Mouse (Mus musculus) midbrain, embryonic 11.5 days (tissue): ENCODE results near the gene Mrpl20. TPM values are rescaled to one million over a fixed set of nuclear protein-coding genes. Genes with fewer than 3 reads are reported as not detected.

Source experiments
- ATAC-seq: fragments of 200-750 bp; cut with Nextera tagmentation; 2 replicates; pipeline ENCODE4 v1.8.0; 2017; ENCODE audit warnings: moderate TSS enrichment, moderate library complexity; ENCODE audit not compliant: low FRiP score
- DNase-seq: peaks from one replicate; pipeline ENCODE4 v3.0.0; 2015; ENCODE audit warnings: low spot score; ENCODE audit errors: missing footprints
- H3K27ac ChIP-seq: fragments of 300-500 bp; sonication (generic); 2 replicates; pipeline ENCODE4 v1.5.1; 2014; ENCODE audit warnings: low read depth, low read length
- H3K27me3 ChIP-seq: fragments of 300-500 bp; sonication (generic); 2 replicates; pipeline ENCODE4 v1.6.1; 2014; ENCODE audit warnings: mild to moderate bottlenecking, low read length, moderate library complexity, mixed read lengths; ENCODE audit not compliant: control insufficient read depth, insufficient read depth
- H3K36me3 ChIP-seq: fragments of 300-500 bp; sonication (generic); 2 replicates; pipeline ENCODE4 v1.6.1; 2014; ENCODE audit warnings: mild to moderate bottlenecking, low read length, moderate library complexity, mixed read lengths; ENCODE audit not compliant: control insufficient read depth, insufficient read depth
- H3K4me1 ChIP-seq: fragments of 300-500 bp; sonication (generic); 2 replicates; pipeline ENCODE4 v1.6.1; 2014; ENCODE audit warnings: low read length; ENCODE audit not compliant: control insufficient read depth, insufficient read depth
- H3K4me2 ChIP-seq: fragments of 300-500 bp; sonication (generic); 2 replicates; pipeline ENCODE4 v1.6.1; 2014; ENCODE audit warnings: mild to moderate bottlenecking, moderate library complexity
- H3K4me3 ChIP-seq: fragments of 300-500 bp; sonication (generic); 2 replicates; pipeline ENCODE4 v1.5.1; 2014; ENCODE audit warnings: low read depth, low read length
- H3K9ac ChIP-seq: fragments of 300-500 bp; sonication (generic); 2 replicates; pipeline ENCODE4 v1.6.1; 2014; ENCODE audit warnings: low read length
- H3K9me3 ChIP-seq: fragments of 300-500 bp; sonication (generic); 2 replicates; pipeline ENCODE4 v1.6.1; 2016; ENCODE audit warnings: low read length; ENCODE audit not compliant: control insufficient read depth
- WGBS: fragments of 180-500 bp; shearing (Covaris S2); extraction: QIAGEN DNeasy Blood & Tissue Kit; methylation state at CpG from one replicate; pipeline ENCODE4 v1.1.7; 2014; 5-methylcytosine and 5-hydroxymethylcytosine counted together
- microRNA-seq: library from miRNA; unstranded; fragments of <30 nt; microRNA quantifications from one replicate; pipeline ENCODE4, GENCODE M21; 2017
- polyA plus RNA-seq: library from polyadenylated mRNA; unstranded; fragments of >200 nt; fragmentation: Nextera tagmentation; extraction: Ambion mirVana; gene quantifications from 2 replicates; pipeline ENCODE4 v1.2.1, GENCODE M21; 2014

Mrpl20 gene
- polyA plus RNA-seq, 1 experiment from 2014 or later, result 243 TPM

GRCm38 (mm10) chr4:155853421-155853820, 50.7 kb downstream of the Mrpl20 start:
- Histone ChIP-seq H3K4me3 (no peak overlapping the region), H3K9ac (no peak overlapping the region), H3K4me2 (no peak overlapping the region), H3K36me3 (peaks cover 6% of the 10 kb centered on the region; the same call in 1 of the 2 replicates), H3K4me1 (peaks cover 10% of the 10 kb centered on the region), H3K27ac (no peak overlapping the region), H3K9me3 (no peaks in the 10 kb centered on the region), H3K27me3 (no peaks in the 10 kb centered on the region)
- ATAC-seq (no peak), DNase-seq (no peak)
- WGBS, result 95% methylated on average over 9 of the region's 9 CpGs

GRCm38 (mm10) chr4:155854991-155855390, 52.3 kb downstream of the Mrpl20 start:
- no peaks in the 10 kb centered on the region for H3K4me1 ChIP-seq
- ATAC-seq, result peak; percentile 53
- H3K4me2 ChIP-seq, result no peak overlapping the region
- H3K27ac ChIP-seq, result no peak overlapping the region
- H3K9me3 ChIP-seq, result no peaks in the 10 kb centered on the region
- H3K4me3 ChIP-seq, result no peak overlapping the region
- no peaks in the 10 kb centered on the region for H3K27me3 ChIP-seq
- 96% methylated on average over 12 of the region's 12 CpGs for WGBS
- peaks cover 6% of the 10 kb centered on the region; the same call in 1 of the 2 replicates for H3K36me3 ChIP-seq
- H3K9ac ChIP-seq, result no peak overlapping the region
- DNase-seq, result no peak

- Histone ChIP-seq H3K27ac (no peak overlapping the region), H3K4me2 (no peak overlapping the region), H3K9me3 (no peaks in the 10 kb centered on the region), H3K4me3 (no peak overlapping the region), H3K36me3 (peaks cover 6% of the 10 kb centered on the region; the same call in 1 of the 2 replicates), H3K9ac (no peak overlapping the region), H3K27me3 (no peaks in the 10 kb centered on the region), H3K4me1 (no peaks in the 10 kb centered on the region)
- WGBS, result 90% methylated on average over 12 of the region's 12 CpGs
- DNase-seq (no peak), ATAC-seq (no peak)
Observed at GRCm38 (mm10) chr4:155856071-155856470, 53.4 kb downstream of the Mrpl20 start.

GRCm38 (mm10) chr4:155856881-155857280, 54.2 kb downstream of the Mrpl20 start:
- Histone ChIP-seq H3K4me3 (no peak overlapping the region), H3K4me2 (no peak overlapping the region), H3K9ac (no peak overlapping the region), H3K9me3 (no peaks in the 10 kb centered on the region), H3K4me1 (no peaks in the 10 kb centered on the region), H3K36me3 (peaks cover 9% of the 10 kb centered on the region; the same call in 1 of the 2 replicates), H3K27me3 (no peaks in the 10 kb centered on the region), H3K27ac (no peak overlapping the region)
- DNase-seq (no peak), ATAC-seq (no peak)
- 91% methylated on average over 3 of the region's 3 CpGs for WGBS

- Histone ChIP-seq H3K4me2 (no peak overlapping the region), H3K9ac (no peak overlapping the region), H3K4me3 (no peak overlapping the region), H3K36me3 (peaks cover 9% of the 10 kb centered on the region; the same call in 1 of the 2 replicates), H3K4me1 (no peaks in the 10 kb centered on the region), H3K9me3 (no peaks in the 10 kb centered on the region), H3K27me3 (no peaks in the 10 kb centered on the region), H3K27ac (no peak overlapping the region)
- ATAC-seq (no peak), DNase-seq (no peak)
- 31% methylated on average over 13 of the region's 13 CpGs for WGBS
Observed at GRCm38 (mm10) chr4:155859318-155859717, 56.6 kb downstream of the Mrpl20 start.

Small RNAs within 50 kb of the gene (microRNA-seq; reads per million reads assigned to microRNA genes)
- gene Gm27743, result not detected

Other genes starting within 250 kb of the Mrpl20 start
- 98.3 and 99.8 TPM in 2 replicates for gene Nadk, start 240.5 kb upstream of the Mrpl20 start, polyA plus RNA-seq
- gene Slc35e2, start 201.5 kb upstream of the Mrpl20 start, polyA plus RNA-seq, result 18.0 and 18.1 TPM in 2 replicates
- 72.9 and 83.6 TPM in 2 replicates for gene Cdk11b, start 178.0 kb upstream of the Mrpl20 start, polyA plus RNA-seq
- gene Gm10563, start 157.5 kb upstream of the Mrpl20 start, polyA plus RNA-seq, result not detected in 2 replicates
- gene Mmp23, start 149.5 kb upstream of the Mrpl20 start, polyA plus RNA-seq, result 2.5 and 4.1 TPM in 2 replicates
- gene Mib2, start 133.7 kb upstream of the Mrpl20 start, polyA plus RNA-seq, result 11.8 and 12.8 TPM in 2 replicates
- 1.3 and 1.5 TPM in 2 replicates for gene Fndc10, start 108.5 kb upstream of the Mrpl20 start, polyA plus RNA-seq
- 147 and 155 TPM in 2 replicates for gene Ssu72, start 98.1 kb upstream of the Mrpl20 start, polyA plus RNA-seq
- gene Tmem240, start 68.1 kb upstream of the Mrpl20 start, polyA plus RNA-seq, result 0.69 and 0.96 TPM in 2 replicates
- gene Atad3a, start 41.8 kb upstream of the Mrpl20 start, polyA plus RNA-seq, result 84.5 and 84.6 TPM in 2 replicates
- 9.1 and 9.9 TPM in 2 replicates for gene Vwa1, start 28.2 kb upstream of the Mrpl20 start, polyA plus RNA-seq
- gene Tmem88b, start 17.0 kb upstream of the Mrpl20 start, polyA plus RNA-seq, result 0.14 and 0.21 TPM in 2 replicates
- not detected in 2 replicates for gene Ankrd65, start 12.4 kb upstream of the Mrpl20 start, polyA plus RNA-seq
- 146 and 157 TPM in 2 replicates for gene Ccnl2, start 9.6 kb downstream of the Mrpl20 start, polyA plus RNA-seq
- 113 and 128 TPM in 2 replicates for gene Aurkaip1, start 28.4 kb downstream of the Mrpl20 start, polyA plus RNA-seq
- gene Mxra8, start 36.8 kb downstream of the Mrpl20 start, polyA plus RNA-seq, result 37.7 and 41.9 TPM in 2 replicates
- gene Dvl1, start 44.5 kb downstream of the Mrpl20 start, polyA plus RNA-seq, result 8.6 and 10.7 TPM in 2 replicates
- gene Tas1r3, start 60.5 kb downstream of the Mrpl20 start, polyA plus RNA-seq, result 0.34 and 0.59 TPM in 2 replicates
- 24.7 and 24.8 TPM in 2 replicates for gene Cptp, start 66.6 kb downstream of the Mrpl20 start, polyA plus RNA-seq
- 102 and 103 TPM in 2 replicates for gene Ints11, start 66.7 kb downstream of the Mrpl20 start, polyA plus RNA-seq
- gene Pusl1, start 88.9 kb downstream of the Mrpl20 start, polyA plus RNA-seq, result 37.2 and 39.4 TPM in 2 replicates
- 25.6 and 27.5 TPM in 2 replicates for gene Acap3, start 88.9 kb downstream of the Mrpl20 start, polyA plus RNA-seq
- gene Ube2j2, start 141.0 kb downstream of the Mrpl20 start, polyA plus RNA-seq, result 148 and 158 TPM in 2 replicates
- gene C1qtnf12, start 159.4 kb downstream of the Mrpl20 start, polyA plus RNA-seq, result 19.8 and 20.4 TPM in 2 replicates
- 17.2 and 18.8 TPM in 2 replicates for gene B3galt6, start 189.8 kb downstream of the Mrpl20 start, polyA plus RNA-seq
- 130 and 136 TPM in 2 replicates for gene Sdf4, start 190.0 kb downstream of the Mrpl20 start, polyA plus RNA-seq
- gene Tnfrsf4, start 211.0 kb downstream of the Mrpl20 start, polyA plus RNA-seq, result 0.41 and 1.1 TPM in 2 replicates
- 0.58 and 0.87 TPM in 2 replicates for gene Tnfrsf18, start 223.3 kb downstream of the Mrpl20 start, polyA plus RNA-seq